Mouse (Mus musculus) cerebellum, postnatal 10 days (tissue): ENCODE data around the gene Gpr141.
"Not testable (repeated sequence)": the region's sequence is repeated elsewhere in the genome, so short reads cannot be mapped to it uniquely, and the experiment has no call there.

Experiments used
- DNase-seq, 2 experiments: peaks; one replicate each; pipeline ENCODE4 v3.0.0; 2021; ENCODE audit warnings: mixed read lengths in 2 of 2

Gpr141 gene

DNA sequence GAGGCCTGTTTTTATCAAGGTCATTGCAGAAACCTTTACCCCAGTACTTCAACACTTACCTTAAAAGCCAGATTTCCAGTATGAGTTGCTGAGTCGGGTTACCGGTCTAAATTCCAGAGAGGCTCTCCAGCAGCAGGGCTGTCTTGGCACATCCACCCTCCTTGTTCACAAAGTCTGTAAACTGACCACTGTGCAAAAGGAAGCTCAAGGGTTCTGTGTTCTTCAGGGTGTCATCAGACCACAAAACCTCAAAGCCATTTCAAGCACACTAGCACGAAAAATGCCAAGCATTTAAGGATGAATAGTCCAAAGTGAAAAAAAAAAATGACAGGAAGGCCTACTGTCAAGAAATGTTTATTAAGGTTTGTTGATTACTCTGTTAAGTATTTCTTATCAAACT lies at the start of gene Gpr141:
Gene Gpr141, minus strand, starts transcription at position 187 of the 400 bp plus-strand sequence.
- DNase-seq = no peak

- DNase-seq = no peak
Observed at GRCm38 (mm10) chr13:19864241-19864640, 40.2 kb upstream of the Gpr141 start.

DNA sequence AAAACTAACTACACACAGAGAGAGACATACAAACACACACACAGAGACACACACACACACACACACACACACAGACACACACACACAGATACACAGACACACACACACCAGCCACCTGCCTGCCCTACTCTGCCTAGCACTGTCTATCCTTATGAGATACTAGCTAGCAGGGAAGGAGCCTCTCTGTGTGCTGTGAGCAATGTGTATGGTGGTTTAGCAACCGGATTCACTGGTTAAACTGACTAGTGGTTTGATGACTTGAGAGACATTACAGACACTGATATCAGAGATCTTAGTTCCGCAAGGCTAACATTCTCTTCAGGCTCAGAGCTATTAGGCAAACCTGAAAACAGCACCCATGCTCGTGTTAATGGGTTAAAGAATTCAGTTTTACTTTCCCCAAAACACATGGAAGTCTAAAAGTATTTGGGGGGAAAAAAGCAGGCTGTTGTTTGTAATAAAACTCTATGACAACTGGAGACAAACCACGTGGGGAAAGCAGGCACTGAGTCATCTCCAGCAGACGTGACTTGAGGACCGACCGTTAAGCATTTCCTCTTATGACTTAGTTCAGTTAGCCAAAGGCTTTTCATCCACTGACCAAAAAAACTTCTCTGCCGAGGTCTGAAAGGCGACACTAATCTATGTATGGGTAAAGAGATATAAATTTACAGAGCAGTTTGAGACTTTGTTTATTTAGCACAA lies 30.7 kb upstream of the Gpr141 start:
- DNase-seq = no peak

- DNase-seq = peak in 1 of 2 experiments; percentile 3
Observed at GRCm38 (mm10) chr13:19854049-19854448, 30.0 kb upstream of the Gpr141 start.

DNA sequence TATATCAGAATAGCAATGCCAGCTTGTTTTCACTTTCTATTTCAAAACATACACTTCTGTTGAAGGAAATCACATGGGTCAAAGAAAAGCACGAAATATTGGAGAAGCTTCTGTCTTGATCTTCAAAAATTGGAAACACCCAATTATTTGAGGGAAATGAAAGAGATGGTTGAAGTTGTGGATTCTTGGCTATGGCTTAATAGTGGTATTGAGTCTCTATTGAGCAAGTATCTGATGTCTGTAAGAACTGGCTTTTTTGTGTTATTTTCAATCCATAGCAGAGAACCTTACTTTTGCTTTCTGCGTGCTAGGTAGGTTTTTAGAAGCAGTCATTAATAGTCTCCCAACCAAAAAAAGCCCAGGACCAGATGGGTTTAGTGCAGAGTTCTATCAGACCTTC lies 19.4 kb upstream of the Gpr141 start:
- no peak for DNase-seq

- DNase-seq = no peak
Observed at GRCm38 (mm10) chr13:19842707-19843106, 18.6 kb upstream of the Gpr141 start.

GRCm38 (mm10) chr13:19841615-19842014 lies 17.6 kb upstream of the Gpr141 start:
- DNase-seq = no peak

GRCm38 (mm10) chr13:19840206-19840605 lies 16.1 kb upstream of the Gpr141 start:
- DNase-seq = no peak

- no peak for DNase-seq
Observed at GRCm38 (mm10) chr13:19830560-19830959, 6.5 kb upstream of the Gpr141 start.

DNA sequence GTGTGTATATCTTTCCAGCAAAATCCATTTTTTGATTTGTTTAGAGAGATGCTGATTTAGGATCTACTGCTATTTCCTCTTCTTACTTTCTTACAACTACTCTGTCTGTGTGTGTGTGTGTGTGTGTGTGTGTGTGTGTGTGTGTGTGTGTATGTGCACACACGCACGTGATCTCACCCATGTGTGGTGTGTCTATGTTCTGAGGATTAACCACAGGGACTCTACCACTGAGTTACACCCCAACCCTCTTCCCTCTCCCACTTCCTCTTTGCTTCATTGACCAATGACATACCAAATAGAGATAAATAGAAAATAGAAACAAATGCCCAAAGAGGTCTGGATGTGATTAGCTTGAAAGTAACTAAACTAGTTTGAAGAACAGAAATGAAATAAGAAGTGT lies 4.0 kb upstream of the Gpr141 start:
- DNase-seq = no peak

GRCm38 (mm10) chr13:19821639-19822038 lies 2.4 kb downstream of the Gpr141 start:
- no peak for DNase-seq

DNA sequence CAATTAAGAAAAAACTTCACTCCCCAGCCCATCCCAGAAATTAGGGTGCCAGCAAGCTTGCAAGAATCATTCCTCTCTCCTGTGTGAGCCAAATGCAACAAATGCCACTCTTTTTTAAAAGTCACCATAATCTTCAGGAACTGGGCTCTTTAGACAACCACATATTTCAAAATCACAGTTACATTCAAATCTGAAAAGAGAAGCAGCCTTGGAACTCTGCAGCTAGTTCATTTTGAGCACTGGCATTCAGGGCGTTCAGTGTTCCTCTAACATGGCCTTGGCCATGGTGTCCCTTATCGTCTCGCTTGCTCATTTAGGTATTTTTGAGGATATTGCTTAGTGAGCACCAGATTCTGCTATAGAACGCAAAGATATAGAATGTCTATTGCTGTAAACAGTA lies 4.1 kb downstream of the Gpr141 start:
- no peak for DNase-seq

DNA sequence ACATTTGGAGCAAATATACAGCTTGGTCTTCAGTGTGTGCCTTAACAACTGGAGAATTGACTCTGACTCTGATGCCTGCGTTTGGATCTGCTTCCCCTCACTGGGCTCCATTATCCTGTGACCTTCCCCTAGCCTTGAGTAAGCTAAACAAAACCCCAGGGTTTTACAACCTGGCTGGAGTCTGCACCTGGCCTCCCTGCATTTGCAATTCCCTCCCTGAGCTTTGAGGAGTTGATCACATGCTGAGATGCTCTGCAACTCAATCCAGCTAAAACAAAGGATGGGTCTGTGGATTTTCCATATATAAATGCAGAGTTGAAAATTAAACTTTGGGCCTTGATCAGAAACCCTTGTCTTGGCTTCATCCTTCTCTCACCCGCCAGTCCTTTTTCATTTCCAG lies 4.8 kb downstream of the Gpr141 start:
- no peak for DNase-seq

- DNase-seq = no peak
Observed at GRCm38 (mm10) chr13:19794942-19795341, 29.1 kb downstream of the Gpr141 start.

DNA sequence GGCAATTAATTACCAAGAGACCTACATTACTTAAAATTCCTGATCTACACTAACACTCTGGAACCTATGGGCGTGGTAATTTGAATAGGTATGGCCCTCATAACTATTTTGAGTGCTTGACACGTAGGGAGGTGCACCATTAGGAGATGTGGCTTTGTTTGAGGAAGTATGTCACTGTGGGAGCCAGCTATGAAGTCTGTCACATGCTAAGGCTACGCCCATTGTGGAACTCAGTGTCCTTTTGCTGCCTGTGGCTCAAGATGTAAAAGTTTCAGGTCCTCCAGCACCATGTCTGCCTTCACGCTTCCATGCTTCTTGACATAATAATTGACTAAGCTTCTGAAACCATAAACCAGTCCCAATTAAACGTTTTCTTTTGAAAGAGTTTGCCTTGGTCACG lies 29.6 kb downstream of the Gpr141 start:
- DNase-seq = no peak

GRCm38 (mm10) chr13:19793761-19794160 lies 30.3 kb downstream of the Gpr141 start:
- no peak for DNase-seq

GRCm38 (mm10) chr13:19787946-19788345 lies 36.1 kb downstream of the Gpr141 start:
- not testable (repeated sequence) for DNase-seq

GRCm38 (mm10) chr13:19770163-19770562 lies 53.9 kb downstream of the Gpr141 start:
- DNase-seq = no peak

DNA sequence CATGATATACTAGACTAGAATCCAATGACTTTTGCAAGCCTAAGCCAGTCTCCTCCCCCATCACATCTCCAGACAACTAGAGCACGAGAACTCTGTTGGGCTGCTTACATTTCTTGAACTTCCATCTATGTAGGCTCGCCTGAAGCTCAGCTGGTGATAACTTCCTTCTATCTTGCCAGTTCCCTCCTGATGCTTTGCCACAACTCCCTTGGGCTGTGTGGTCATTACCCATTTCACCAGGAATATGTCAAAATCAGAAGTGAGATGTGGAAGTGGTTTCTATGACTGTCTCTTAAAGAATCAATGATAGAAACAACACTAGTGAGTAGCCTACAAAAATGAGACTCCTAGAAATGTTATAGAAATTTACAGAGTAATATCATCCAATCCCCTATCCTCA lies 56.9 kb downstream of the Gpr141 start:
- no peak for DNase-seq

GRCm38 (mm10) chr13:19764276-19764675 lies 59.8 kb downstream of the Gpr141 start:
- no peak for DNase-seq

GRCm38 (mm10) chr13:19763211-19763610 lies 60.8 kb downstream of the Gpr141 start:
- DNase-seq = no peak

DNA sequence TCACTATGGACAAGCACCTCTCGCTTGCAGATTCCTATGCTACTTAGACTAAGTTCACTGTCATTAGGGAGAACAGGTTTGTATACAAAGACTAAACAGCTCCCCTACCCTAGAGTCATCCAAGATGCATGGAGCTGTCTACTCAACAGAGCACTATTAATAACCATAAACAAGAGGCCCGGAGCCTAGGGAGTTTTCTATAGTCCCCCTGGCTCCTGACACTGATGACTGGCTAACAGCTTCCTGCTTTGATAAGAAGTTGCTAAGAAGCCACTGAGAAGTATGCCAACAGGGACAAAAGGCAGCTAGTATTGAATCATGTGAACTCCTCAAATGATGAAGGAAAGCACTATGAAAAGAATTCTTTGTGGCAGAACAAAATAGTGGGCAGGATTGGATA lies 78.3 kb downstream of the Gpr141 start:
- no peak for DNase-seq

- DNase-seq = no peak
Observed at GRCm38 (mm10) chr13:19744536-19744935, 79.5 kb downstream of the Gpr141 start.

DNA sequence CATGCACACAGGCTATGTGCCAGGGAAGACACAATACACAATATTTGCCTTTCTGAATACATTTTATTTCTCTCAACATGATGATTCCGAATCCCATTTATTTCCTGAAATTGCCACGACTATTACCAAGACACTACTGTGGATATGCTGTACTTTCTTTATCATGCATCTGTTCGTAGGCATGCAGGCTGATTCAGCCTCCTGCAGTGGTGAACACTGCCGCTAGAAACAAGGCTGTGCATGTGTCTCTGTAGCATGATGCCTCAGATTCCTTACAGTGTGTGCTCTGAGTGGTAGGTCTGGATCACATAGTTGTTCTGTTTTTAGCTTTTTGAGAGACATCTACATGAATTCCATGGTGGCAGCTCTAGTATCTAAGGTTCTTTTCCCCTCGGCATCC lies 89.5 kb downstream of the Gpr141 start:
- DNase-seq = no peak

DNA sequence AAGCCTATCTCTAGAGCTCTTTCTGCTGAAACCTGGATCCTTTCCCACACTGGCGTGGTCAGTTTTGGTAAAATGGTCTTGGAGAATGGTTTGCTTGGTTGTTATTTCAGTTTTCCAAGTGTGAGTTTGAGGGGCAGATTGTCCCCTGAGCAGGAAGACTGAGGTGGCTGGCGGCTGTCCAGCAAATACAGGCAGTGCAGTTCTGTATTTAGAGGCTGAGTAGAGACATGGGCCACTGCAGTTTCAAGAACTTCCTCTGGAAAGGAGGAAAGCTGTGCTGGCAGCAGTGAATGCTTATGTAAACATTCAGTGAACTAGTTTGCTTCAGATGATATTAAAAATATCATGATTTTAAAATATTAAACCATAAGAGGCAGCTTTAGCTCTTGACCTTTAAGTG lies 93.2 kb downstream of the Gpr141 start:
- DNase-seq = peak; percentile 15 to 20
